Mouse (Mus musculus) embryonic facial prominence, embryonic 14.5 days (tissue): ENCODE measurements around the gene Tmem198. TPM values are rescaled to one million over a fixed set of nuclear protein-coding genes. Genes with fewer than 3 reads are reported as not detected.
A peak's percentile ranks its signal among the peaks of the same experiment; 100 is the strongest.

ENCODE experiments used
- ATAC-seq: fragments of 200-750 bp; cut with Nextera tagmentation; 2 replicates; pipeline ENCODE4 v1.8.0; 2017; ENCODE audit warnings: low read depth, moderate number of reproducible peaks, moderate TSS enrichment
- DNase-seq: peaks from one replicate; pipeline ENCODE4 v3.0.0-alpha.2; 2015; ENCODE audit warnings: low spot score
- H3K27ac ChIP-seq: fragments of 300-500 bp; sonication (generic); replicated peaks from 2 replicates; pipeline ENCODE4 v1.5.1; 2014; ENCODE audit warnings: low read depth, mild to moderate bottlenecking, low read length, moderate library complexity
- H3K27me3 ChIP-seq: fragments of 300-500 bp; sonication (generic); replicated peaks from 2 replicates; pipeline ENCODE4 v1.6.1; 2014; ENCODE audit warnings: low read length; ENCODE audit not compliant: control insufficient read depth, insufficient read depth
- H3K36me3 ChIP-seq: fragments of 300-500 bp; sonication (generic); 2 replicates; pipeline ENCODE4 v1.6.1; 2014; ENCODE audit warnings: low read length, mixed read lengths; ENCODE audit not compliant: control insufficient read depth, insufficient read depth
- H3K4me1 ChIP-seq: fragments of 300-500 bp; sonication (generic); 2 replicates; pipeline ENCODE4 v1.6.1; 2014; ENCODE audit warnings: antibody characterized with exemption, low read length; ENCODE audit not compliant: control insufficient read depth, insufficient read depth
- H3K4me2 ChIP-seq: fragments of 300-500 bp; sonication (generic); 2 replicates; pipeline ENCODE4 v1.6.1; 2014; ENCODE audit warnings: low read depth, mild to moderate bottlenecking, low read length, moderate library complexity, mixed read lengths
- H3K4me3 ChIP-seq: fragments of 300-500 bp; sonication (generic); 2 replicates; pipeline ENCODE4 v1.5.1; 2014; ENCODE audit warnings: low read depth, mild to moderate bottlenecking, low read length
- H3K9ac ChIP-seq: fragments of 300-500 bp; sonication (generic); 2 replicates; pipeline ENCODE4 v1.6.1; 2014; ENCODE audit warnings: low read depth, mild to moderate bottlenecking, low read length, moderate library complexity, mixed read lengths
- H3K9me3 ChIP-seq: fragments of 300-500 bp; sonication (generic); 2 replicates; pipeline ENCODE4 v1.6.1; 2016; ENCODE audit warnings: low read length; ENCODE audit not compliant: control insufficient read depth
- WGBS: fragments of 180-500 bp; shearing (Covaris S2); extraction: QIAGEN DNeasy Blood & Tissue Kit; methylation state at CpG from one replicate; pipeline ENCODE4 v1.1.7; 2014; 5-methylcytosine and 5-hydroxymethylcytosine counted together
- polyA plus RNA-seq: library from polyadenylated mRNA; unstranded; fragments of >200 nt; fragmentation: Nextera tagmentation; extraction: Ambion mirVana; gene quantifications from 2 replicates; pipeline ENCODE4 v1.2.1, GENCODE M21; 2014

Tmem198 gene
- polyA plus RNA-seq, 1 experiment from 2014 or later: 1.3 TPM

- H3K27ac ChIP-seq: no peak overlapping the region
- ATAC-seq (no peak), DNase-seq (no peak)
- peak overlapping the region; percentile 14; the same call in 1 of the 2 replicates for H3K9ac ChIP-seq
- H3K27me3 ChIP-seq: no peaks in the 10 kb centered on the region
- H3K9me3 ChIP-seq: no peaks in the 10 kb centered on the region
- no peak overlapping the region for H3K4me2 ChIP-seq
- peaks cover 69% of the 10 kb centered on the region for H3K36me3 ChIP-seq
- 86% methylated on average over 19 of the region's 19 CpGs for WGBS
- no peak overlapping the region for H3K4me3 ChIP-seq
- H3K4me1 ChIP-seq: no peaks in the 10 kb centered on the region
Observed at GRCm38 (mm10) chr1:75533325-75534252, 54.3 kb downstream of the Tmem198 start.

Other genes with a start within 250 kb of the Tmem198 start
- not detected in 2 replicates for gene A630095N17Rik, start 247.4 kb upstream of the Tmem198 start, polyA plus RNA-seq
- 20.0 and 21.0 TPM in 2 replicates for gene Dnajb2, start 243.1 kb upstream of the Tmem198 start, polyA plus RNA-seq
- 2.0 and 2.9 TPM in 2 replicates for gene Ptprn, start 215.0 kb upstream of the Tmem198 start, polyA plus RNA-seq
- gene Resp18, start 201.1 kb upstream of the Tmem198 start, polyA plus RNA-seq: 6.0 and 6.9 TPM in 2 replicates
- gene Dnpep, start 161.5 kb upstream of the Tmem198 start, polyA plus RNA-seq: 115 and 128 TPM in 2 replicates
- gene Des, start 119.2 kb upstream of the Tmem198 start, polyA plus RNA-seq: 159 and 218 TPM in 2 replicates
- gene Speg, start 104.2 kb upstream of the Tmem198 start, polyA plus RNA-seq: 20.2 and 20.3 TPM in 2 replicates
- 74.2 and 82.9 TPM in 2 replicates for gene Gmppa, start 43.6 kb upstream of the Tmem198 start, polyA plus RNA-seq
- gene Asic4, start 29.1 kb upstream of the Tmem198 start, polyA plus RNA-seq: 0.16 and 0.18 TPM in 2 replicates
- gene Chpf, start 225 bp upstream of the Tmem198 start, polyA plus RNA-seq: 65.1 and 66.0 TPM in 2 replicates
- 98.7 and 102 TPM in 2 replicates for gene Obsl1, start 26.9 kb downstream of the Tmem198 start, polyA plus RNA-seq
- 5.9 and 9.7 TPM in 2 replicates for gene Inha, start 27.5 kb downstream of the Tmem198 start, polyA plus RNA-seq
- 13.1 and 15.3 TPM in 2 replicates for gene Stk11ip, start 42.0 kb downstream of the Tmem198 start, polyA plus RNA-seq
- gene Slc4a3, start 66.7 kb downstream of the Tmem198 start, polyA plus RNA-seq: 12.0 and 18.5 TPM in 2 replicates